Mouse (Mus musculus) ovary, postnatal 14 days (tissue): ENCODE measurements around the gene Tcp11l2.
A peak's percentile ranks its signal among the peaks of the same experiment; 100 is the strongest.

Source experiments
- DNase-seq: peaks from one replicate; pipeline ENCODE4 v3.0.0; 2022; ENCODE audit warnings: low spot score

Gene Tcp11l2

GRCm38 (mm10) chr10:84576395-84577070 lies at the start of gene Tcp11l2:
TSS of gene Tcp11l2 (plus strand) at chr10:84576626.
- peak; percentile 90 for DNase-seq

GRCm38 (mm10) chr10:84527070-84527469 lies 49.4 kb upstream of the Tcp11l2 start:
- DNase-seq, result no peak

- DNase-seq, result no peak
These were observed 48.8 kb upstream of the Tcp11l2 start for GRCm38 (mm10) chr10:84527631-84528030.

- DNase-seq, result no peak
These were observed 46.0 kb upstream of the Tcp11l2 start for GRCm38 (mm10) chr10:84530388-84530787.

GRCm38 (mm10) chr10:84531576-84531975 lies 44.9 kb upstream of the Tcp11l2 start:
- DNase-seq, result no peak

GRCm38 (mm10) chr10:84532191-84532889 lies 44.1 kb upstream of the Tcp11l2 start:
- DNase-seq, result no peak

GRCm38 (mm10) chr10:84532911-84533882 lies 43.2 kb upstream of the Tcp11l2 start:
- peak; percentile 40 for DNase-seq

- peak; percentile 71 for DNase-seq
These were observed 42.3 kb upstream of the Tcp11l2 start, which contains the start of gene Ckap4 for GRCm38 (mm10) chr10:84533912-84534671. TSS of gene Ckap4 (minus strand) at chr10:84534062.

- no peak for DNase-seq
These were observed 41.0 kb upstream of the Tcp11l2 start for GRCm38 (mm10) chr10:84535458-84535857.

- no peak for DNase-seq
These were observed 40.6 kb upstream of the Tcp11l2 start for GRCm38 (mm10) chr10:84535859-84536258.

GRCm38 (mm10) chr10:84539651-84540050 lies 36.8 kb upstream of the Tcp11l2 start:
- DNase-seq, result no peak

- DNase-seq, result no peak
These were observed 33.4 kb upstream of the Tcp11l2 start for GRCm38 (mm10) chr10:84542802-84543658.

GRCm38 (mm10) chr10:84544841-84545610 lies 31.4 kb upstream of the Tcp11l2 start:
- no peak for DNase-seq

- no peak for DNase-seq
These were observed 27.1 kb upstream of the Tcp11l2 start for GRCm38 (mm10) chr10:84549146-84549919.

GRCm38 (mm10) chr10:84549920-84550293 lies 26.5 kb upstream of the Tcp11l2 start:
- no peak for DNase-seq

- DNase-seq, result no peak
These were observed 24.6 kb upstream of the Tcp11l2 start for GRCm38 (mm10) chr10:84551846-84552245.

GRCm38 (mm10) chr10:84552477-84552876 lies 23.9 kb upstream of the Tcp11l2 start:
- no peak for DNase-seq

- no peak for DNase-seq
These were observed 22.0 kb upstream of the Tcp11l2 start for GRCm38 (mm10) chr10:84554291-84555009.
